Mouse (Mus musculus) lung, postnatal 4 days (tissue): Measurements from ENCODE around the gene Ptgdr2.

Source experiments
- DNase-seq, 2 experiments: peaks; one replicate each; pipeline ENCODE4 v3.0.0; 2021

The Ptgdr2 gene

DNA sequence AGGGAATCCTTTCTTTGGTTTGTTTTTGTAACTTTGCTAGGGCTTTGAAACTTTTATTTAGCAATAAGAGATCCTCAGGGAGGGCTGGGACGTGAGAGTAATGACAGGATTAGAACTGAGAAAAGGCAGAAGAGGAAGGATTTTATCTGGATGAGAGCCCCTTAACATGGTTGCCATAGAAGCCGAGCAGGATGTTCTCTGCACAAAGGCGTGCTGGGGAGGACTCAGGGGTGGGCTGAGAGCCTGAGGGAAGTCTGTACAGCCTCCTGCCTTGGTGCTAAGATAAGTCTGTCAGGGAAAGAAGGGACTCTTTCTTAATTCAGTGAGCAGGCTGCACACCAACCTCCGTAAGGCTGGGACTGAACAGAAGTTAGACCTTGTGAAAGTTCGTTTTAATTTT, 1.9 kb upstream of the Ptgdr2 start:
- DNase-seq: no peak

DNA sequence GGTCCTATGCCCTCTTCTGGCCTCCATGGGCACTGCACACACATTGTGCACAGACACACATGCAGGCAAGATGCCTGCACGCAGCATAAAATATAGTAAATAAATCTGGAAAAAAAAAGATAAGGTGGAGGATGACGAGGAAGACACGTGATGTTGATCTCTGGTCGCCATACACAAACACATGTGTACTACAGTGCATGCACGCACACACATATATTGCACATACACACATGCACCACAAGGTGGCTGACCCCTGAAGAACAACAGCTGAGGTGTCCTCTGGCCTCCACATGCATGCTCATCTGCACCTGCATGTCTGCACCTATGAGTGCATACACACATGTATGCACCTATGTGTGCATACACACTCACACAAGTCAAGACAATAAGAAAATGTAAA, 883 bp upstream of the Ptgdr2 start:
- no peak for DNase-seq

DNA sequence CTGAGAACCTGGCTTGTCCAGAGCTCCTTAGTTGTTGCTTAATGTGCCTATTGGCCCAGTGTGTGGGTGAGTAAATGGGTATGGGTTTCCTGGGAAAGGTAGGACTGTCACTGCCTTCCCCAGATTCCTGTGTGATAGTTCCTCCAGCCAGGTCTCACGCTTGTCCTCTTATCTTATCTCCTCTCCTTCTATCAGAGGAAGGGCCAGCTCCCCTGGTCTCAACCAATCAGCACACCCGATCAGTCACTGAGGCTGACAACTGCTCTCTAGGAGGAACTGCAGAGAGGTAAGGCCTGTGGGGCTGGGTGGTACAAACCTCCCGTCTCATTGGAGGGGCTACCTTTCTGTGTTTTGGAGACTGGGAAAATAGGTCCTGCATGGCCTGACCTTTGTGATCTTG, 1.8 kb downstream of the Ptgdr2 start:
- DNase-seq: no peak

DNA sequence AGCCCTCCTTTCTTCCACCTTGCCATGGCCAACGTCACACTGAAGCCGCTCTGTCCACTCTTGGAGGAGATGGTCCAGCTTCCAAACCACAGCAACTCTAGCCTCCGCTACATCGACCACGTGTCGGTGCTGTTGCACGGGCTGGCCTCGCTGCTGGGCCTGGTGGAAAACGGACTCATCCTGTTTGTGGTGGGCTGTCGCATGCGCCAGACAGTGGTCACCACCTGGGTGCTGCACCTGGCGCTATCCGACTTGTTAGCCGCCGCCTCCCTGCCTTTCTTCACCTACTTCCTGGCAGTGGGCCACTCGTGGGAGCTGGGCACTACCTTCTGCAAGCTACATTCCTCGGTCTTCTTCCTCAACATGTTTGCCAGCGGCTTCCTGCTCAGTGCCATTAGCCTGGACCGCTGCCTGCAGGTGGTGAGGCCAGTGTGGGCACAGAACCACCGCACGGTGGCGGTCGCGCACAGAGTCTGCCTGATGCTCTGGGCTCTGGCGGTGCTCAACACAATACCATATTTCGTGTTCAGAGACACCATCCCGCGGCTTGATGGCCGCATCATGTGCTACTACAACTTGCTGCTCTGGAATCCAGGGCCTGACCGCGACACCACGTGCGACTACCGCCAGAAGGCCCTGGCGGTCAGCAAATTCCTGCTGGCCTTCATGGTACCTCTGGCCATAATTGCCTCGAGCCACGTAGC, 3.3 kb downstream of the Ptgdr2 start:
- peak; percentile 77 to 82 for DNase-seq

DNA sequence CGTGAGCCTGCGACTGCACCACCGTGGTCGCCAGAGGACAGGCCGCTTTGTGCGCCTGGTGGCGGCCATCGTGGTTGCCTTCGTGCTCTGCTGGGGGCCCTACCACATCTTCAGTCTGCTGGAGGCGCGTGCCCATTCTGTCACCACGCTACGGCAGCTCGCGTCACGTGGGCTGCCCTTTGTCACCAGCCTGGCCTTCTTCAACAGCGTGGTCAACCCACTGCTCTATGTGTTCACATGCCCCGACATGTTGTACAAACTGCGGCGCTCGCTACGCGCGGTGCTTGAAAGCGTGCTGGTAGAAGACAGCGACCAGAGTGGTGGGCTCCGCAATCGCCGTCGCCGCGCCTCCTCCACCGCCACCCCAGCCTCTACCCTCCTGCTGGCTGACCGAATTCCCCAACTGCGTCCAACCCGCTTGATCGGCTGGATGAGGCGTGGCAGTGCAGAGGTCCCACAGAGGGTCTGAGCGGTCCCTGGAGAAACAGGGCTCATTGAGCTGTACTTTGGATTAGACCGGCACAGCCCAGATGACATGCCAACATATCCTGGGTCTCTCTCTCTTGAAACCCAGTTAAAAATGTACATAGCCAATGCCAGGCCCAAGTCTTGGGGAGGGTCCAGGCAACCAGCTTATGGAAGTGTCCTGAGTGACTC, 4.0 kb downstream of the Ptgdr2 start:
- DNase-seq: peak in 1 of 2 experiments; percentile 36

DNA sequence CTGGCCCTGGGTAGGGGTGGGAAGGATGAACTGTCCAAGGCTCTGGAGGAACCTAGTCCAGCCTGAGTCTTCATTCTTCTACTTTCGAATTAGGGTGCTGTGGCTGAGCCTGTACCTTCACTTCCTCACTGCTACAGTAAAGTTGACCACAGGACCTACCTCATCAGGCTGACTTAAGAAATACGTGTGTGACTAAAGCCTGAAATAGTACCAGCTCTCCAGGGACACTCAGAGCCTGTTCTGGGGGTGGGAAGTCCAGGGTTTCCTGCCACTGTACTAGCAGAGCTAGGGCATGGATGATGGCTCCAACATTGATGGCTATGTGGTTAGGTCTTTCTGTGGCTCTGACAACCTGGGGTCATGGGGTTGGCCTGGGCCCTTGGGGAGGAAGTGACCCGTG, 7.0 kb downstream of the Ptgdr2 start:
- no peak for DNase-seq

DNA sequence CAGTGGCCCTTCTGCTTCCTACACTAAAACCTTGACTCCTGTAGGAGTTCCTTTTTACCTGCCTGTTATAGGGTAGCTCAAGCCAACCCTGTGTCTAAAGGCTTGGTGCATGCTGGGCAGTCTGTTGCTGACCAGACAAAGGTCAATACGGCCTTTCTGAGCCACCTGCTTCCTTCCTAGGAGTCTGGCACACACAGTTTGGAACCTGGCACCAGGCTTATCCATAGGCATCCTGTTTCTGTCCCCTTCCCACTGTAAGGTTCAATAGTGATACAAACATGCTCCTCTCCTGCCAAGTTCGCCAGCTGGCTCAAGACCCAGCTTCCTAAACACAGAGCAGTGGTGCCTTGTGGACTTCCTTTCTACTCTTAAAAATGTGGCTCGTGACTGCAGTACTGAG, 9.5 kb downstream of the Ptgdr2 start:
- DNase-seq: no peak

DNA sequence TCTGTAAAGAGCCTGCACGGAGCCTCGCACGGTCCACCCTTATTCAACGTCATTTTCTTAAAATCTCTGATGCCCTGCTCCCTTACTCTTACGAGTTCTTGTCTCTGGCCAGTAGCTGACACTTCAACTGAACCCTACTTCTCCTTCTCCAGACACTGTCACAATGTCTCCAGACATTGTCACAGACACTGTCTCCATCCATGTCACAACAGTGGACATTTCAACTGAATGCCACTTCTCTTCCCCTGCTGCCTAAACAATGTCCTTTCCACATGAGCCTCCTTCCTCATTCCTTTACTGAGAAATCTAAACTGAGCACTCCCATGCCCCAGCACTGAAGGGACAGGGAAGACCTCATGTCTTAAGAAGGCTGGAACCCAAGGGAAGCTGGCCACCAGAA, 10.3 kb downstream of the Ptgdr2 start:
- DNase-seq: no peak

DNA sequence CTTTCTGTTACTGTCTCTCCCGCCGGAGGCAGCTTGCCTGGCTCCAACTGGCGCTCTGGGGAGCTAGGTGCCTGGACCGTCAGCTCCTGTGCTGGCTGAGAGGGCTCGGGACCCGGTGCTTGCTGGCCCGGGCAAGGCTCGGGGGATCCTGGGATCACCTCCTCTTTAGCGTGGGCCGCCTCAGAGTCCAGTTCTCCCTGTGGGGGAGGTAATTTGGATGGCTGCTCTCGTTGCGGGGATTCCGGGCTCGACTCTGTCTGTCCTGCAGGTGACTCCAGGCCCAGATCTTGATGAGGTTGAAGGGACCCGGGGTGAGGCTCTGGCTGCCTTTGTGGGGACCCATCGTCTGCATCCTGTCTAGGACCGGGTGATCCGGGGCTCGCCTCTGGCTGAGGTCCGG, 11.5 kb downstream of the Ptgdr2 start:
- no peak for DNase-seq

DNA sequence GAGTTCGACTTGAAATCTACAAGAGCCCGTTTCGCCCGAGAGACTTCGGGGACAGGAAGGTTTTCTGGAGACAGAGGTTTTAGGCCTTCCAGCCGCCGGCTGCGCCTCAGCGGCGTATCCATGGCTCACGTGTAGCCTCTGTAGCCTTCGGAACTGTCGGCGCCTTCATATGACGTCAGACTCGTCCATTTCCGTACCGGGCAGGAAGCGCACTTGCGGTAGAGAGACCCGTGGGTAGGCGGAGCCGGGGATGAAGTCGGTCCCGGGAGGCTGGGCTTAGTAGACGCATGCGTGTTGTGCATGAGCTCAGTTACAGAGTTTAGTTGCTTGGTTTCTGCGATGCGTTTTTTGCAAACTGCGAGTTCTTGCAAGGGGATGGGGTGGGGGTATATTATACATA, 12.2 kb downstream of the Ptgdr2 start, which contains the start of gene Ccdc86:
Ccdc86 (minus strand) TSS at position 155 of the 400 bp plus-strand sequence.
- DNase-seq: peak; percentile 96 to 97

DNA sequence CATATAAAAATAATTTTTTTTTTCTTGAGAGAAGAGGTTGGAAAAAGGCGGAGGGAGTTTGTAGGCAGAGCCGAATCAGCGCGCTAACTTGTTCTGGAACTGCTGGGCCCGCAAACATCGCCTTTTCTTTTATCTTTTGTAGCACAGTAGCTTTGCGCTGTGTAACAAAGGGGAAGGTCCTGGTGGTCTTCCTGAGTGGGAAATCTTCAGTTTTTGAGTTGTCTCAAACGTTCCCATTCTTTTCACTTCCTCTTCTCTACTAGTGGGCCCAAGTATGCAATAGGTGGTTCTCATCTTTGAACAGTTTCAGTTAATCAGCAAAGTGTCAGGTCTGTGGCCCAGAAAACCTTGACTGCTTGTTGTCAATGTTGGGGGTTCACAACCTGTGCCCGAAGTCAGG, 12.6 kb downstream of the Ptgdr2 start:
- no peak for DNase-seq

DNA sequence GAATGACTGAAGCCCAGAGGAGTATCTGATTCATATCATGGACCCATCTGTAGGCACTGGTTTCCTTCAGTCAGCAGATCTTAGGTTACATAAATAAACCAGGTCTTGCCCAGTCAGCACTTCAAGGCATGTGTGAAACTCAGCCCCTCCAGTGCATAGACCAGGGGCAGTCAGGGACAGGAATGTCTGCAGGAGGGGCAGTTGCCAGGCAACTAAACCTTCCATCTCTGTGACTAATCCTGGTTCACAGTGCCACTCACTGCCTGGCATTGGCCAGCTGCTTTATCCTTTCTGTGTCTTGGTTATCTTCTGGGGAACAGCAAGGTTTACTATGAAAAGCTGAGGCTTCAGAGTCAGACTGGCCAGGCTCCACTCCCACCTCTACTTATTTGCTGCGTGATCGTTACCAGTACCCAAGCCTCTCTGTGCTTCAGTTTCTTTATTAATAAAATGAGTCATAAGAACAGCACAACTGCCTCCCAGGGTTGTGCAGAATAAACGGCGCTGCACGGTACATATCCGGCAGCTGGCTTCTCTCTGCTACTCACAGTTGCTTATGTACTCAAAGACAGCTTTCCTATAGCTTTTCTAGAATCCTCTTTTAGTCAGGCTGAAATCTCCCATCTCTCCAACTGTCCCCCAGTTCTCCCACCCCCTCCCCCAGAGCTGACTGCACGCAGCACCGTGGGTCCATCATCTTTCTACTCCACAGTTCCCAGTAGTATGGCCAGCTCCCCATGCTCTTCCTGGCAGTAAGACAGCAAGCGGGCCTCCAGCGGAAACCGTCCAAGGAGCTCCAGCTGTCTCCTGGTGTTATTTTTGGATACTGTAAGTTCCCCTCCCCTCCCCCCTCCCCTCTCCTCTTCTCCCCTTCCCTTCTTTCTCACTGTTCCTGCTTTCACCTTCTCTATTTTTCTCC, 15.3 kb downstream of the Ptgdr2 start:
- peak; percentile 40 to 81 for DNase-seq

DNA sequence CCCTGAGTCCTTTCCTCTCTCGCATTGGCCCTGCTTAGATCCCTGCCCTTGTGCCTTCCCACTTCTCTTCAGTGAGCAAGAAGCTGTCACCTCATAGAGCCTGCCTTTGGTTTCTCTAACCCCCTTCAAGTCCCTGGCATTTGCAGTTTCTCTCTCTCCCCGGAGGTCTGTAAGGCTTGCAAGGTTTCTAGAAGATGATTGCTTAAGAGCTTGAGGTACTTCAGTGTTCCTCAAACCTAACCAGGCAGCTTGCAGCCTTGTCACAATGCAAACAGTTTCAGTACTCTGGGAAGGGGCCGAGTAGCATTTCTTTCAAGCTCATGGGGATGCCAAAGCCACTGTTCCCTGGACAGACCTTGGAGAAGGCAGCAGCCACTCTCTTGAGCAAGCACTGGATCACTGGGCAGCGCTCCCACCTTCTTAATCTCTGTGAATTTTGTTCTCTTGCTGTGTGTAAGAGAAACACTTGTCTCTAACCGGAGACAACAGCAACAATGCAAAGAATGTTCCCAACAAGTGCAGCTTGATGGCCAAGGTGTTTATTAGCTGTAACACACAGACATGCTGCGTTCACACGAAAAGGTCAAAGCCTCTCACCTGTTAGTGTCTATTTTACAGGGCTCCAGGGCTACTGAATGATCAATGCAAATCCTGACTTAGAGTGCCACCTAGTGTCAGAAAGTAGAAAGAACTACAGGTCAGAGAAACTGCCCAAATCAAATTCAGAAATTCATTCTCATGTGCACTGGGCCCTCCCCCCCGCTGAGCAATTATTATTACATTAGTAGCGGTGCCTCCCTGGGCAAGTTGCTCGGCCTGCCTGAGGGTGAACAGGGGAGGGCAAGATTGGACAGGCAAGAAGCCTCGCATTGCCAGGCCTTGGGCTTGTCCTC, 22.4 kb downstream of the Ptgdr2 start:
- DNase-seq: peak; percentile 60 to 64

DNA sequence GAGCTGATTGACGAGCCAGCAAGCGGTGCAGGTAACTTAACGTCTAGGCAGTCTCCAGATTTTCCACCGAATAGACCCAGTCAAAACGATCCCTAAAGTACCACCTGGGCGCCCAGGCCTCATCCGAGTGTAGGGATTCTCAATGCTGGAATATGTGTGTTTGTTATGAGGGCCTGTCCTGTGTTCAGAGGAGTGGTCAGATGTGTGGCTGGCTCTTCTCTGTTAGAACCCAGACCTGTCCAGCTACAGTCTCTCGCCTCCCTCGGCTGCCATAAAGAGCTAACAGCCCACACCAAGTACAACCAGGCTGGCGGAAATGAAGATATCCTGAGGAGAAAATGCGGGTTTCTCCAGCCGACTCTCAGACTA, 23.0 kb downstream of the Ptgdr2 start:
- no peak for DNase-seq

DNA sequence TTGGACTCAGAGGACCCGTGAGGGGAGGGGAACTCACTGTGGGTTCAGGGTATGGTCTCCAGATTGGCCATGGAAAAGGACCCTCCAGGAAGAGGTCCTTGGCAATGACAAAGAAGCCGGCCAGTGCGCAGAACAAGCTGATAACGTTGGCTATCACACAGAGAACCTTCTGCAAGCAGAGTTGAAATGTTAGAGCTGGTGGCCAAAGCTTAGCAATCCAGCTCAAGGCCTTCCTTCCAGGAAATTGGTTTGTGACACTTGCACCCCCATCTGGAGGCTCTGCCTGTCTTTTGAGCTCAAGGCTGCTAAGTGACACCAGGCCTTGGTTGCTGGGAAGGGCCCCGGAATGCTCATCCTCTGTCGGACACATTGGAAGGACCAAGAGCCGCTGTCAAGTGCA, 28.8 kb downstream of the Ptgdr2 start:
- no peak for DNase-seq

DNA sequence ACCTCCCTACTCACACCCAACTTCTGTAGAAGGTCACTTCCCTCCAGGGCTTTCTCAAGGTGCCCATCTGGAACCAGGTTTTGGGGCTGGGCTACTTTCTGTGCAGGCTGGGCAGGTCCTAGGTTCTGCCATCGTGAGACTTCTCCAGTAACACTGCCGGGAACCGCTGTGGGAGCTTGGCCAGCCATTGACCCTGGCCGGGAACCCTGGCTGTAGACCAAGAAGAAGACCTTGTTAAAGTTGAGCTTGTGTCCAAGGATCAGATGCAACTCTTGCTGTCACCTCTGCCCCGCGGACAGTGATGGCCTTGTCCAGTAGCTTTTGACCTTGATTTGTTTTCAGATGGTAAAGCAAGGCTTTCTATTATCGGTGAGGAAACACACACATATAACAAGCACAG, 31.6 kb downstream of the Ptgdr2 start:
- DNase-seq: no peak

DNA sequence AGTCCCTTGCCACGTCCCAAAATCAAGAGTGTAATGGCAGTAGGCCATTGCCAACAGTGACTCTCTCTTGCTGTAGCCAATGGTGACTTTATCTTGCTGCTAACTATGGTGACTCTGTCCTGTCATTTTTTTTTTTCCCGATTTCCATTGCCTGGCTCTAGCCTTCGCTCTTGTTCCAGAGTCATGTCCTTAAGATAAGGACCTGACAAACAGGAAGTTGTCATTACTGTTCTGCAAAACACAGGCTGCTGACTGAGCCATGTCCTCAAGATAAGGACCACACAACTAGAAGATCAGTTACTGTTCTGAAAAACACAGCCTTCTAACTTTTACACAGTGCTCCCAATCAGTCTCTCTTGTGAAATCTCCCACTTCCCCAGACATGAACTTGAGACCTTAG, 33.5 kb downstream of the Ptgdr2 start:
- DNase-seq: no peak

DNA sequence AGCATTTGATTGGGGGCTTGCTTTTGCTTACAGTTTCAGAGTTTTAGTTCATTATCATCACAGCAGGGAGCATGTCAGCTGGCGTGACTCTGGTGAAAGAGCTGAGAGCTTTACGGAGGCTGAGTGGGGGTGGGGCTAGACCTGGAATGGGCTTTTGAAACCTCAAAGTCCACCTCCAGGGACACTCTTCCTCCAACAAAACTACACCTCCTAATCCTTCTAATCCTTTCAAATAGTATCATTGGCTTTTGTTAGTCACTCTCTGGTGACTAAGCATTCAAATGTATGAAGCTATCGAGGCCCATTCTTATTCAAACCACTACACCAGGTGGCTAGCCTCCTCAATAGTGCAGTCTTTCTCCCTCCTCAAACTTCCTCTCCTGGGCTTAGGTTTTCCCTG, 35.7 kb downstream of the Ptgdr2 start:
- no peak for DNase-seq

DNA sequence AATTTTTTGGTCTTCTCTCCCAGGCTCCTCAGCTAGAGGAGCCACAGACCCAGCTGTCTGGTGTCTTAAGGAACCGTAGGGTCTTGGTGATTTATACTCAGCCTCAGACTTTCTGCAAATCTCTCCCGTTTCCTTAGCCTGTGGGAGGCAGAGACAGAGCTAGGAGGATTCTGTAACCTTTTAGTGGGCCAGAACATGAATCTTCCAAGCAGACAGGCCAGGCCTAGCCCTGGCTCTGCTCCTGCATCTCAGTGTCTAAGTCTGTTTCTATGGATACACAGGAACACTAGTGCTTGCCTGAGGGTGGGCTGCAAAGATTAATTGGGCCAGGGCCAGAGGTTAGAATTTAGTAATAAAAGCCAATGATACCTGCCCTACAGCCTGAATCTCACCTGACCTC, 36.2 kb downstream of the Ptgdr2 start:
- no peak for DNase-seq

DNA sequence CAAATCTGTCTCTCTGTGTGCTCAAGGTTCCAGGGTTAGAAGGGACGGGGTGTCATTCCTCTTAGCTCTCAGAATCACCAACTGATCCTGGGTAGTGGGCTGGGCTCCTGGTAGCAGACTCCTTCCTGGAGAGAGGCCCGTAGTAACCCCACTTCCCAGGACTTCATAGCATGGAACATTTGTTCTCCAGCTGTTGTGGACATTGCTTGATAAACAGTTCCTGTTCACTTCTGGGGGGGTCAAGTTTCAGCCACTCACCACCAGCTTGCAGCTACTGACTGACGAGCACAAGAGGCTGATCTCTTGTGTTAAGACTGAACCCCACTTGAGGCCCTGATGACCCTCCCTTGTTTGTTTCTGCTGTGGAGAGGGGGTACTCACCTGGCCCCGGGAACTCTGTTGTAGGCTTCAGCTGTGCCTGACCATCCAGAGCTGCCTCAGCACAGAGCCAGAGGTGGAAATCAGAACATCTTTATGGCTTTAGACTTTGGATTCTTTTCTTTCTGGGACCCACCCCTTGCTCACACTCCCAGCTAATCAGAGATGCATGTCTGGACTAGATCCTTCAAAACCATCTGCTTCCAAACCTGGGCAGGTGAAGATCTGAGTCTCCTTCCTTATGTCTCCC, 37.4 kb downstream of the Ptgdr2 start, which contains the start of gene Ms4a10:
Ms4a10 (minus strand) TSS at position 433 of the 628 bp plus-strand sequence.
- DNase-seq: no peak

DNA sequence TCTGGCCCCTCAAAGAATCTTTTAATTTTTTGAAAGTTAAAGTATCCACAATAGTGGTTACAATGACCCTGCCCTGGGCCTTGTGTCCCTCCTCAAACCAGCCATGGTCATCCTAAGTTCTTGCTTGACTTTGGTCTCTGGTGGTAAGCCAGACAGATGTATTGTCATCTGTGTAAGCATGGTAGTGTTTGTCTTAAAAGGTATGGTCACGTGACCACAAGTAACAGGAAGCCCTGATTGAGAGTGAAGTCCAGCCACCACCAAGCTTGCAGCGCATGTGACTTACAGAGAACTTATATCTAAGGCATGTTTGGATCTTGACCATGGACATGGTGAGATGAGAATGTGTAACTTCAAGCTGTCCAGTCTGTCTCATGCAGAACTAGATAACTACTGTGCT, 38.2 kb downstream of the Ptgdr2 start:
- DNase-seq: no peak

DNA sequence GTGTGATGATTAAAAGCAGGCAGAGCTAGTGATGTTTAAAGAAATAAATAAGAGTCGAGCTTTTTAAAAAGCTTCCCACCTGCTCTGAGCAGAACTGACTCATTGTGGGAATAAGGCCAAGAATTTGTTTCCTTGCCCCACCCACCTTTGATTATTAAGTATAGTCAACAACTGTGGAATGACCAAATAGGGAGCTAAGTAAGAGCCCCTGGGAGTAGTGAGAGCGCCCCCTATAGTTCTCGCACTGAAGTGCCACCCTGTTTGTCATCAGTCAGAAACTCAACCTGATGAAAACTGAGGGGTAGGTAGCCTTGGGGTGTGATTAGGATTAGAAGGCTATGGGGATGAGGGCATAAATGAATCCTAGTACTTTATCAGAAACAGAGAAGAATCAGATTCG, 39.4 kb downstream of the Ptgdr2 start:
- peak in 1 of 2 experiments; percentile 29 for DNase-seq
